In the genomic region with DNA sequence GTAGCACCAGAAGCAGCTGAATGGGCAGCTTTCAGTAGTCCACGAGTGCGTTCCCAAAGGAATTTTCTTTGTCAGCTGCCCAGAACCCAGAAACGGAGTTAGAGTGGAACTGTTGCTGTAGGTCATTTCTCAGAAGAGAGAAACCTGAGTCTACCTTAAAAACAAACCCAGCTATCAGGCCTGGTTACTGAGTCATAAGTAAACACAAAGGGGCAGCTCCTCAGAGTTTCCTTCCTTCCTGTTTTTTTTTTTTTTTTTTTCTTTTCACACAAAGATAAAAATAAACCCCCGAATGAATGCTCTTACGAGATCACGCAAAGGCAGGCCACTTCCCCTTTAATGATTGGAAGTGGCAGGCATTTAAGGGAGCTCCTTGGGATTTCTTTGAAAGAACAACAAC, we compare ENCODE assay signal across 11 mouse cellular contexts. TPM values are rescaled to one million over a fixed set of nuclear protein-coding genes. Genes with fewer than 3 reads are reported as not detected.
DNase-seq lines count a peak whose midpoint lies in the region; TF ChIP-seq lines count a peak whose summit lies in the region.
"Had no signal": no experiment of that assay in that cellular context is flagged by ENCODE, and none has a peak within 500 bp of the region (broad histone marks: within the 10 kb centered on the region; RNA-seq: fewer than 3 reads in every experiment).

A gene (plus strand): TSS at position 322 of the 400 bp plus-strand sequence.

- TF ChIP-seq POLR2A in CH12.LX (IDR thresholded peaks at IDR 0.05; ENCODE audit: low read depth, low read length) = no peak

- TF ChIP-seq RAD21 in CH12.LX (IDR thresholded peaks at IDR 0.05; ENCODE audit: low read depth, low read length) = no peak

- TF ChIP-seq EP300 in CH12.LX (IDR thresholded peaks at IDR 0.05; ENCODE audit: low read length) = no peak

- peaks cover 8% of the 10 kb centered on the region; the same call in 1 of the 2 replicates for H3K4me1 ChIP-seq in heart, embryonic 10.5 days
- H3K4me1 ChIP-seq in CH12.LX (ENCODE audit: control insufficient read depth in 1 of 2, insufficient read depth in 2 of 2) = peaks cover 0 to 18% of the 10 kb centered on the region in 2 experiments; a peak in 2 of 4 replicates
- H3K4me1 ChIP-seq in forebrain, embryonic 10.5 days = peaks cover 7% of the 10 kb centered on the region; the same call in 1 of the 2 replicates

- no peaks in the 10 kb centered on the region for H3K27me3 ChIP-seq in heart, embryonic 10.5 days (ENCODE audit: insufficient read depth, poor library complexity, severe bottlenecking)
- H3K27me3 ChIP-seq in CH12.LX (replicated peaks) = no peaks in the 10 kb centered on the region
- no peaks in the 10 kb centered on the region for H3K27me3 ChIP-seq in forebrain, embryonic 10.5 days (ENCODE audit: poor library complexity, severe bottlenecking)

- no peaks in the 10 kb centered on the region for H3K79me2 ChIP-seq in CH12.LX (replicated peaks; ENCODE audit: control insufficient read depth, extremely low read depth, insufficient read depth, poor library complexity, severe bottlenecking)

- no peak for DNase-seq in heart, embryonic 10.5 days (ENCODE audit: low spot score)
- no peak for DNase-seq in heart, postnatal 25 days (ENCODE audit: low spot score)
- DNase-seq in CH12.LX (ENCODE audit: extremely low read depth) (peak; percentile 16), adipocyte (ENCODE audit: low spot score) (no peak)
- DNase-seq in gastrocnemius, postnatal 25 days = no peak
- peak; percentile 10 for DNase-seq in lung, postnatal 10 days
- DNase-seq in embryo, embryonic 11 days = no peak
- DNase-seq in forebrain, embryonic 10.5 days (ENCODE audit: extremely low spot score, low spot score) = no peak
- DNase-seq: cerebellum, adult 11-12 months; heart, postnatal 36 days had no signal

- H3K4me2 ChIP-seq in CH12.LX (ENCODE audit: insufficient read depth, low read depth, poor library complexity, severe bottlenecking) = no peak within 1 kb of the TSS

- no peaks in the 10 kb centered on the region for H3K36me3 ChIP-seq in heart, embryonic 10.5 days
- no peaks in the 10 kb centered on the region for H3K36me3 ChIP-seq in CH12.LX (replicated peaks in 1 of 2; ENCODE audit: control insufficient read depth in 1 of 2, insufficient read depth in 1 of 2, low read length in 1 of 2)
- no peaks in the 10 kb centered on the region for H3K36me3 ChIP-seq in forebrain, embryonic 10.5 days (replicated peaks)

- dilution Hi-C loops in CH12.LX (cut with MboI; ENCODE audit: extremely low pct_ligation_motif_present, extremely low pct_unique_long_range_greater_than_20kb, low sequenced_read_pairs) = no loop called here

- no peak within 1 kb of the TSS for H3K9ac ChIP-seq in CH12.LX (ENCODE audit: insufficient read depth, low read depth)

- in situ Hi-C loops in CH12.LX (cut with MboI; ENCODE audit: low pct_ligation_motif_present, low pct_unique_long_range_greater_than_20kb, low sequenced_read_pairs) = no loop called here

- H3K27ac ChIP-seq in heart, embryonic 10.5 days = 0 out of 2 replicates have a peak within 1 kb of the TSS, but pooled peaks have one; percentile 16
- H3K27ac ChIP-seq in CH12.LX (ENCODE audit: insufficient read depth, low read depth) = no peak within 1 kb of the TSS
- H3K27ac ChIP-seq in forebrain, embryonic 10.5 days = no peak within 1 kb of the TSS
- H3K27ac ChIP-seq: macrophage had no signal

- intact Hi-C loops in heart, postnatal 25 days (cut with DNase I) = no loop called here

- TF ChIP-seq CTCF in CH12.LX (conservative IDR thresholded peaks at IDR 0.05 in 1 of 2, IDR thresholded peaks at IDR 0.05 in 1 of 2; ENCODE audit: low read depth in 2 of 2, low read length in 2 of 2) = no peak

- WGBS in heart, embryonic 10.5 days = 44% methylated on average over 6 of the region's 6 CpGs
- 51% methylated on average over 6 of the region's 6 CpGs for WGBS in forebrain, embryonic 10.5 days

- no peaks in the 10 kb centered on the region for H3K9me3 ChIP-seq in heart, embryonic 10.5 days
- no peaks in the 10 kb centered on the region for H3K9me3 ChIP-seq in CH12.LX (replicated peaks; ENCODE audit: low read length)
- no peaks in the 10 kb centered on the region for H3K9me3 ChIP-seq in forebrain, embryonic 10.5 days

- H3K4me3 ChIP-seq in heart, embryonic 10.5 days = no peak within 1 kb of the TSS
- H3K4me3 ChIP-seq in CH12.LX (replicated peaks in 1 of 3; ENCODE audit: low read depth in 2 of 3, low read length in 2 of 3, poor library complexity in 1 of 3) = no peak within 1 kb of the TSS
- H3K4me3 ChIP-seq in forebrain, embryonic 10.5 days = no peak within 1 kb of the TSS

TF ChIP-seq in CH12.LX, 34 proteins besides CTCF, POLR2A, EP300 and RAD21:
- TF ChIP-seq JUN (IDR thresholded peaks at IDR 0.05; ENCODE audit: insufficient read depth, low read depth, low read length) (no peak), SIN3A (IDR thresholded peaks at IDR 0.05; ENCODE audit: low read length) (no peak), ZNF384 (IDR thresholded peaks at IDR 0.05; ENCODE audit: low read depth, low read length) (peak; percentile 82), RCOR1 (conservative IDR thresholded peaks at IDR 0.05; ENCODE audit: low read depth, low read length) (no peak), USF2 (conservative IDR thresholded peaks at IDR 0.05; ENCODE audit: low read depth, low read length) (no peak)

RNA-seq across cellular contexts. Expression of the gene that starts here (rescaled TPM):
- polyA plus RNA-seq in heart, embryonic 10.5 days (2016; fragmentation: Nextera tagmentation; extraction: Ambion mirVana) = 2.2 and 3.1 TPM in 2 replicates
- total RNA-seq in heart, postnatal 25 days (2021) = 1 to 10 TPM; 2.7 to 2.8 TPM
- total RNA-seq in CH12.LX (2012; rRNA removed) = 0.08 TPM in 1 of 2 replicates, not detected in the other
- total RNA-seq in CH12.LX (2014; rRNA removed) = 0.67 TPM in 1 of 2 replicates, not detected in the other
- 0.35 TPM in 1 of 2 replicates, not detected in the other for polyA plus RNA-seq in CH12.LX (2012; ENCODE audit: insufficient read length, low read depth)
- 10 to 100 TPM; 60.3 to 61.5 TPM for total RNA-seq in gastrocnemius, postnatal 25 days (2021)
- polyA plus RNA-seq in forebrain, embryonic 10.5 days (2016; fragmentation: Nextera tagmentation; extraction: Ambion mirVana) = 0.17 and 0.36 TPM in 2 replicates
- polyA plus RNA-seq: macrophage had no signal

Comparison
In these comparisons a context has a peak if more than half of its experiments do, and no peak if none do; other contexts are left out.
1. RNA of the gene that starts here (total RNA-seq): 60.3 to 61.5 TPM in gastrocnemius, postnatal 25 days; 2.7 to 2.8 TPM in heart, postnatal 25 days and 0.08 to 0.67 TPM in CH12.LX; every median in the first group is over 10 times any median in the second.
2. Peak in DNase-seq in CH12.LX; RNA of the gene not detected or under 1 TPM.